Mouse (Mus musculus): ENCODE measurements around the gene Spata25.
"Not testable (repeated sequence)": the region's sequence is repeated elsewhere in the genome, so short reads cannot be mapped to it uniquely, and the experiment has no call there.

The Spata25 gene

GRCm38 (mm10) chr2:164855572-164855971, 27.2 kb upstream of the Spata25 start:
- not testable (repeated sequence) for DNase-seq (ENCODE audit: low spot score in 2 of 2)

- no peak for DNase-seq (ENCODE audit: low spot score in 2 of 2)
Measured at GRCm38 (mm10) chr2:164850061-164850460, 21.7 kb upstream of the Spata25 start.

- peak in 1 of 2 experiments; percentile 64 for DNase-seq (ENCODE audit: low spot score in 2 of 2)
Measured at GRCm38 (mm10) chr2:164845782-164846181, 17.4 kb upstream of the Spata25 start.

GRCm38 (mm10) chr2:164835164-164835563, 6.8 kb upstream of the Spata25 start:
- DNase-seq (ENCODE audit: low spot score in 2 of 2), result peak in 1 of 2 experiments; percentile 12

GRCm38 (mm10) chr2:164834531-164834930, 6.2 kb upstream of the Spata25 start:
- DNase-seq (ENCODE audit: low spot score in 2 of 2), result peak; percentile 11 to 28

GRCm38 (mm10) chr2:164833314-164833959, 5.1 kb upstream of the Spata25 start, which contains the start of gene Neurl2:
Gene Neurl2, minus strand, starts transcription at chr2:164833456.
- peak; percentile 79 to 87 for DNase-seq (ENCODE audit: low spot score in 2 of 2)

GRCm38 (mm10) chr2:164832748-164833301, 4.5 kb upstream of the Spata25 start, which contains the start of gene Ctsa:
Gene Ctsa, plus strand, starts transcription at chr2:164832873.
- DNase-seq (ENCODE audit: low spot score in 2 of 2), result peak; percentile 68 to 84

- no peak for DNase-seq (ENCODE audit: low spot score in 2 of 2)
Measured at GRCm38 (mm10) chr2:164832032-164832747, 3.9 kb upstream of the Spata25 start.

- no peak for DNase-seq (ENCODE audit: low spot score in 2 of 2)
Measured at GRCm38 (mm10) chr2:164831029-164831428, 2.7 kb upstream of the Spata25 start.

- no peak for DNase-seq (ENCODE audit: low spot score in 2 of 2)
Measured at GRCm38 (mm10) chr2:164829090-164829489, 753 bp upstream of the Spata25 start.

- DNase-seq (ENCODE audit: low spot score in 2 of 2), result no peak
Measured at GRCm38 (mm10) chr2:164827146-164827850, 1.0 kb downstream of the Spata25 start.

GRCm38 (mm10) chr2:164825521-164825920, 2.8 kb downstream of the Spata25 start:
- no peak for DNase-seq (ENCODE audit: low spot score in 2 of 2)

GRCm38 (mm10) chr2:164823969-164824368, 4.4 kb downstream of the Spata25 start:
- DNase-seq (ENCODE audit: low spot score in 2 of 2), result no peak

- DNase-seq (ENCODE audit: low spot score in 2 of 2), result no peak
Measured at GRCm38 (mm10) chr2:164823181-164823585, 5.2 kb downstream of the Spata25 start.

- peak; percentile 100 for DNase-seq (ENCODE audit: low spot score in 2 of 2)
Measured at GRCm38 (mm10) chr2:164822636-164823165, 5.6 kb downstream of the Spata25 start, which contains the start of gene Zswim1. Gene Zswim1, plus strand, starts transcription at chr2:164822686.

GRCm38 (mm10) chr2:164821060-164821459, 7.3 kb downstream of the Spata25 start:
- no peak for DNase-seq (ENCODE audit: low spot score in 2 of 2)

- no peak for DNase-seq (ENCODE audit: low spot score in 2 of 2)
Measured at GRCm38 (mm10) chr2:164817703-164818102, 10.6 kb downstream of the Spata25 start.

GRCm38 (mm10) chr2:164817206-164817605, 11.1 kb downstream of the Spata25 start:
- no peak for DNase-seq (ENCODE audit: low spot score in 2 of 2)

- no peak for DNase-seq (ENCODE audit: low spot score in 2 of 2)
Measured at GRCm38 (mm10) chr2:164815821-164816220, 12.5 kb downstream of the Spata25 start.

GRCm38 (mm10) chr2:164815348-164815747, 13.0 kb downstream of the Spata25 start:
- no peak for DNase-seq (ENCODE audit: low spot score in 2 of 2)

- no peak for DNase-seq (ENCODE audit: low spot score in 2 of 2)
Measured at GRCm38 (mm10) chr2:164813557-164813956, 14.8 kb downstream of the Spata25 start.

GRCm38 (mm10) chr2:164806614-164807013, 21.7 kb downstream of the Spata25 start:
- DNase-seq (ENCODE audit: low spot score in 2 of 2), result no peak
